Mouse (Mus musculus): ENCODE results near the gene 4930432M17Rik. TPM values are rescaled to one million over a fixed set of nuclear protein-coding genes. Genes with fewer than 3 reads are reported as not detected.
A peak's percentile ranks its signal among the peaks of the same experiment; 100 is the strongest.

4930432M17Rik gene
- polyA plus RNA-seq, 1 experiment from 2014 or later: not detected

GRCm38 (mm10) chr3:121693746-121694145, 23.2 kb downstream of the 4930432M17Rik start:
- Histone ChIP-seq H3K27me3 (ENCODE audit: control insufficient read depth, insufficient read depth, low read depth, low read length) (no peaks in the 10 kb centered on the region), H3K27ac (ENCODE audit: low read length) (no peak overlapping the region), H3K4me1 (ENCODE audit: control insufficient read depth, insufficient read depth, low read length) (no peaks in the 10 kb centered on the region), H3K4me3 (ENCODE audit: low read depth, low read length) (no peak overlapping the region), H3K4me2 (ENCODE audit: low read length) (no peak overlapping the region), H3K36me3 (ENCODE audit: control insufficient read depth, insufficient read depth, low read length) (no peaks in the 10 kb centered on the region), H3K9me3 (replicated peaks; ENCODE audit: control insufficient read depth, low read length, poor library complexity, severe bottlenecking) (no peaks in the 10 kb centered on the region), H3K9ac (ENCODE audit: low read depth, low read length) (no peak overlapping the region)
- ATAC-seq: no peak
- WGBS: 90% methylated on average over 5 of the region's 5 CpGs

GRCm38 (mm10) chr3:121697169-121697568, 26.6 kb downstream of the 4930432M17Rik start:
- no peak overlapping the region for H3K4me3 ChIP-seq (ENCODE audit: low read depth, low read length)
- no peaks in the 10 kb centered on the region for H3K9me3 ChIP-seq (replicated peaks; ENCODE audit: control insufficient read depth, low read length, poor library complexity, severe bottlenecking)
- WGBS: 92% methylated on average over 7 of the region's 7 CpGs
- no peaks in the 10 kb centered on the region for H3K36me3 ChIP-seq (ENCODE audit: control insufficient read depth, insufficient read depth, low read length)
- ATAC-seq: no peak
- no peak overlapping the region for H3K4me2 ChIP-seq (ENCODE audit: low read length)
- H3K27ac ChIP-seq (ENCODE audit: low read length): no peak overlapping the region
- peaks cover 24% of the 10 kb centered on the region for H3K4me1 ChIP-seq (ENCODE audit: control insufficient read depth, insufficient read depth, low read length)
- H3K27me3 ChIP-seq (ENCODE audit: control insufficient read depth, insufficient read depth, low read depth, low read length): no peaks in the 10 kb centered on the region
- H3K9ac ChIP-seq (ENCODE audit: low read depth, low read length): no peak overlapping the region

GRCm38 (mm10) chr3:121699401-121699800, 28.8 kb downstream of the 4930432M17Rik start:
- H3K9me3 ChIP-seq (replicated peaks; ENCODE audit: control insufficient read depth, low read length, poor library complexity, severe bottlenecking): no peaks in the 10 kb centered on the region
- H3K4me2 ChIP-seq (ENCODE audit: low read length): no peak overlapping the region
- 70% methylated on average over 4 of the region's 4 CpGs for WGBS
- peaks cover 26% of the 10 kb centered on the region for H3K4me1 ChIP-seq (ENCODE audit: control insufficient read depth, insufficient read depth, low read length)
- no peaks in the 10 kb centered on the region for H3K27me3 ChIP-seq (ENCODE audit: control insufficient read depth, insufficient read depth, low read depth, low read length)
- 0 out of 2 replicates have a peak, but pooled peaks have one; percentile 17 for ATAC-seq
- no peak overlapping the region for H3K4me3 ChIP-seq (ENCODE audit: low read depth, low read length)
- no peaks in the 10 kb centered on the region for H3K36me3 ChIP-seq (ENCODE audit: control insufficient read depth, insufficient read depth, low read length)
- no peak overlapping the region for H3K9ac ChIP-seq (ENCODE audit: low read depth, low read length)
- H3K27ac ChIP-seq (ENCODE audit: low read length): peak overlapping the region; percentile 91

GRCm38 (mm10) chr3:121699849-121700248, 29.3 kb downstream of the 4930432M17Rik start:
- H3K4me1 ChIP-seq (ENCODE audit: control insufficient read depth, insufficient read depth, low read length): peaks cover 26% of the 10 kb centered on the region
- H3K4me2 ChIP-seq (ENCODE audit: low read length): peak overlapping the region; percentile 48
- no peaks in the 10 kb centered on the region for H3K36me3 ChIP-seq (ENCODE audit: control insufficient read depth, insufficient read depth, low read length)
- 56% methylated on average over 4 of the region's 4 CpGs for WGBS
- no peaks in the 10 kb centered on the region for H3K27me3 ChIP-seq (ENCODE audit: control insufficient read depth, insufficient read depth, low read depth, low read length)
- peak overlapping the region; percentile 91 for H3K27ac ChIP-seq (ENCODE audit: low read length)
- H3K9ac ChIP-seq (ENCODE audit: low read depth, low read length): no peak overlapping the region
- no peaks in the 10 kb centered on the region for H3K9me3 ChIP-seq (replicated peaks; ENCODE audit: control insufficient read depth, low read length, poor library complexity, severe bottlenecking)
- peak; percentile 54 for ATAC-seq
- H3K4me3 ChIP-seq (ENCODE audit: low read depth, low read length): no peak overlapping the region

GRCm38 (mm10) chr3:121700364-121700952, 29.9 kb downstream of the 4930432M17Rik start:
- peak overlapping the region; percentile 91 for H3K27ac ChIP-seq (ENCODE audit: low read length)
- WGBS: 4% methylated on average over 8 of the region's 8 CpGs

DNA sequence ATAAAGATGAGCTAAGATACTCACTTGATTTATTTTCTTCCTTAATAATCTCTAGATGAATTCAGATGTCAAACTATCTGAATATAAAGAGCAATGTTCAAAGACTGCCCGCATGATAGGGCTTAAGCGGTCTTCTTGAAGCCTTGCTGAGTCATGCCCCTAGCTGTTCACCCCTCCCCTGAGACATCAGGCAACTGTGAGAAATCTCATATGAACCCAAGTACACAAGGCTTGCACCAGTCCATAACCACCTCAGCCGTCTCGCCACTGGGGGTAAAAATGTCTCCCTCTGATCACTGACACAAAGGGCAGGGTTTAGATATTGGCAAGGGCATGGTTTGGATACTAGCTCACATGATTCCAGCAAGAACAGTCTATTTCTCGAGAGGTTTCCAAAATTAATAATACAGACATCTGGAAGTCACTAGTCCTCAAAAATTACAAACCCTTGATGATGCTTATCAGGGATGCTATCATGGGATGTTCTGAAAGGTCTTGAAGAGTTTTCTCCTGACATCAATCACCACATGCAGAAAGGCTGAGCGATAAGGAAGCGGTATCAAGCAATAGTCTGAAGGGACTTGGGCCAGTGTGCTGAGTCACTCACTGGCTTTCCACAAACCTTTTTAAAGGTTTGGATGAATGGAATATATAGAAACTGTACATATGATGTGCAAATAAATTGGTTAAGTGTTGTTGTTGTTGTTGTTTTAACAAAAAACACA, 32.8 kb downstream of the 4930432M17Rik start:
- Histone ChIP-seq H3K4me3 (ENCODE audit: low read depth, low read length) (no peak overlapping the region), H3K4me1 (ENCODE audit: control insufficient read depth, insufficient read depth, low read length) (peaks cover 26% of the 10 kb centered on the region), H3K4me2 (ENCODE audit: low read length) (no peak overlapping the region), H3K36me3 (ENCODE audit: control insufficient read depth, insufficient read depth, low read length) (no peaks in the 10 kb centered on the region), H3K27me3 (ENCODE audit: control insufficient read depth, insufficient read depth, low read depth, low read length) (no peaks in the 10 kb centered on the region), H3K9ac (ENCODE audit: low read depth, low read length) (no peak overlapping the region), H3K27ac (ENCODE audit: low read length) (no peak overlapping the region), H3K9me3 (replicated peaks; ENCODE audit: control insufficient read depth, low read length, poor library complexity, severe bottlenecking) (no peaks in the 10 kb centered on the region)
- no peak for ATAC-seq
- 84% methylated on average over 7 of the region's 7 CpGs for WGBS

More at GRCm38 (mm10) chr3:121700364-121700952, 29.9 kb downstream of the 4930432M17Rik start:
- ATAC-seq: peak; percentile 95
- H3K9ac ChIP-seq (ENCODE audit: low read depth, low read length): no peak overlapping the region; the same call in 1 of the 2 replicates
- H3K9me3 ChIP-seq (replicated peaks; ENCODE audit: control insufficient read depth, low read length, poor library complexity, severe bottlenecking): no peaks in the 10 kb centered on the region
- H3K4me1 ChIP-seq (ENCODE audit: control insufficient read depth, insufficient read depth, low read length): peaks cover 26% of the 10 kb centered on the region
- H3K36me3 ChIP-seq (ENCODE audit: control insufficient read depth, insufficient read depth, low read length): no peaks in the 10 kb centered on the region
- peak overlapping the region; percentile 48 for H3K4me2 ChIP-seq (ENCODE audit: low read length)
- H3K4me3 ChIP-seq (ENCODE audit: low read depth, low read length): peak overlapping the region; percentile 13; the same call in 1 of the 2 replicates
- no peaks in the 10 kb centered on the region for H3K27me3 ChIP-seq (ENCODE audit: control insufficient read depth, insufficient read depth, low read depth, low read length)

- WGBS: 54% methylated on average over 3 of the region's 3 CpGs
- Histone ChIP-seq H3K9ac (ENCODE audit: low read depth, low read length) (no peak overlapping the region), H3K27me3 (ENCODE audit: control insufficient read depth, insufficient read depth, low read depth, low read length) (no peaks in the 10 kb centered on the region), H3K4me1 (ENCODE audit: control insufficient read depth, insufficient read depth, low read length) (peaks cover 26% of the 10 kb centered on the region), H3K36me3 (ENCODE audit: control insufficient read depth, insufficient read depth, low read length) (no peaks in the 10 kb centered on the region), H3K27ac (ENCODE audit: low read length) (no peak overlapping the region), H3K4me2 (ENCODE audit: low read length) (no peak overlapping the region), H3K9me3 (replicated peaks; ENCODE audit: control insufficient read depth, low read length, poor library complexity, severe bottlenecking) (no peaks in the 10 kb centered on the region), H3K4me3 (ENCODE audit: low read depth, low read length) (no peak overlapping the region)
- no peak for ATAC-seq
Observed at GRCm38 (mm10) chr3:121703880-121704243, 33.3 kb downstream of the 4930432M17Rik start.

DNA sequence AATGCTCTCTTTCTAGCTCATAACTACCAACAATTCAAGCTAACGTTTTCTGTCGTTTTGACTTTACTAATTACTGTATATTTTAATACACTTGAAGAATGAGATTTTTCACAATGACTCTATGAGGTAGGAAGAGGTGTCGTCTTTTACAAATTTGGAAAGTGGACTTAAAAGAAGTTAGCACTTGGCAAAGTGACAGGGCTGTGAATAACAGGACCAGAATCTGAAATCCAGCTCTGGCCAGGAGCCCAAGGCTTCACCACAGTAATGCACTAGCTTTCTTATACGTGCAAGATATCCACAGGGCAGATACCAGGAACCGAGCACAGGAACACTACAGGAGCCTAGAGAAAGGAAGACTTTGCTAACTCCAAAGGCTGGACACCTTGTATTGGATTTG, 35.5 kb downstream of the 4930432M17Rik start:
- Histone ChIP-seq H3K4me2 (ENCODE audit: low read length) (no peak overlapping the region), H3K4me3 (ENCODE audit: low read depth, low read length) (no peak overlapping the region), H3K27ac (ENCODE audit: low read length) (no peak overlapping the region), H3K27me3 (ENCODE audit: control insufficient read depth, insufficient read depth, low read depth, low read length) (no peaks in the 10 kb centered on the region), H3K4me1 (ENCODE audit: control insufficient read depth, insufficient read depth, low read length) (peaks cover 11% of the 10 kb centered on the region), H3K36me3 (ENCODE audit: control insufficient read depth, insufficient read depth, low read length) (no peaks in the 10 kb centered on the region), H3K9ac (ENCODE audit: low read depth, low read length) (no peak overlapping the region), H3K9me3 (replicated peaks; ENCODE audit: control insufficient read depth, low read length, poor library complexity, severe bottlenecking) (no peaks in the 10 kb centered on the region)
- WGBS: 58% methylated on average over 5 of the region's 5 CpGs
- no peak for ATAC-seq

DNA sequence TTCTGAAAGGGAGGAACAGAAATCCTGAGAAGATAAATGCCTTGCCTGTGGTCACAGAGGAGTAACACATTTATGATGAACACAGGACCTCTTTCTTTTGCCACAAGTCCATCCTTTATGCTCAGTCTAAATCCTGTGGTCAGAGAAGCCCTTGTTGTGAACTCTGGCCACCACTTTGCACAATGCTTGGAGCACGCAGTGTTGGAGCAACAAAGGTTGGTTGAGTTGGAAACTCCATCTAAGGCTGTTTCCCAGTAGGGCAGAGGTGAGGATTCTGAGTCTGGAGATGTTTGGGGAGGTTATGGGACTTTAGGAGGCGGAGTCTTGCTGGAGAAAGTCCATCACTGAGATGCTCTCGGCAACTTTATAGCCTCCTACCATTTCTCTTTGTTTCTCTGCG, 36.5 kb downstream of the 4930432M17Rik start:
- Histone ChIP-seq H3K9me3 (replicated peaks; ENCODE audit: control insufficient read depth, low read length, poor library complexity, severe bottlenecking) (no peaks in the 10 kb centered on the region), H3K4me2 (ENCODE audit: low read length) (no peak overlapping the region), H3K36me3 (ENCODE audit: control insufficient read depth, insufficient read depth, low read length) (no peaks in the 10 kb centered on the region), H3K27me3 (ENCODE audit: control insufficient read depth, insufficient read depth, low read depth, low read length) (no peaks in the 10 kb centered on the region), H3K27ac (ENCODE audit: low read length) (no peak overlapping the region), H3K4me3 (ENCODE audit: low read depth, low read length) (no peak overlapping the region), H3K4me1 (ENCODE audit: control insufficient read depth, insufficient read depth, low read length) (peaks cover 2% of the 10 kb centered on the region; the same call in 1 of the 2 replicates), H3K9ac (ENCODE audit: low read depth, low read length) (no peak overlapping the region)
- ATAC-seq: no peak
- 92% methylated on average over 4 of the region's 4 CpGs for WGBS
